Mouse (Mus musculus): ENCODE data around the gene Mpeg1. TPM values are rescaled to one million over a fixed set of nuclear protein-coding genes. Genes with fewer than 3 reads are reported as not detected.

Mpeg1 gene
- total and polyA plus RNA-seq, 3 experiments = 43.8 to 270 (median 68.0) TPM

DNA sequence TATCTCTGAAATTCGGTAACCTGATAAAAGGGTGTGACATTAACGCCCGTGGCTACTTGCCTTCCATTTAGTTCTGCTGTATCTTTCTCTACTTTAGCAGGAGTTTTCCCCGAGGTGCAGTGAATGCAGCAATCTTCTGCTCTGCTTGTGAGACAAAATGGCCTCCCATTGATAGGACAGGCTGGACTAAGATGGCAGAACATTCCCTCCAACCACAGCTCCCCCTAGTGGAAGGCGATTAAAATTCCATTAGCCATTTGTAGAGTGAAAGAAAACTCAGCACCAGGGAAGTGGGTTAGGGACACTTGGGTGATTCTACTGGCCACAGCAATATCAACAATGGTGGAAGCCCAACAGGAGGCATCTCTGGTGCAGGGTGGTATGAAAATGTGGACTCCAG lies 6.9 kb downstream of the Mpeg1 start:
- in situ Hi-C loops (cut with MboI; ENCODE audit: low pct_ligation_motif_present, low pct_unique_long_range_greater_than_20kb, low sequenced_read_pairs) = no loop called here
- H3K27me3 ChIP-seq (replicated peaks) = no peaks in the 10 kb centered on the region
- no peak overlapping the region for H3K9ac ChIP-seq (ENCODE audit: insufficient read depth, low read depth)
- DNase-seq (ENCODE audit: extremely low read depth) = peak; percentile 86
- peak overlapping the region; percentile 87; the same call in 1 of the 2 replicates for H3K4me2 ChIP-seq (ENCODE audit: insufficient read depth, low read depth, poor library complexity, severe bottlenecking)
- peaks cover 16 to 60% of the 10 kb centered on the region in 2 experiments for H3K4me1 ChIP-seq (ENCODE audit: control insufficient read depth in 1 of 2, insufficient read depth in 2 of 2)
- H3K4me3 ChIP-seq (replicated peaks in 1 of 3; ENCODE audit: low read depth in 2 of 3, low read length in 2 of 3, poor library complexity in 1 of 3) = no peak overlapping the region
- 0 out of 2 replicates have a peak, but pooled peaks have one; percentile 24 for TF ChIP-seq MAFK (IDR thresholded peaks at IDR 0.05; ENCODE audit: insufficient replicate concordance, low read length)
- TF ChIP-seq USF1 (IDR thresholded peaks at IDR 0.05; ENCODE audit: low read depth, low read length) = no peak
- TF ChIP-seq JUN (IDR thresholded peaks at IDR 0.05; ENCODE audit: insufficient read depth, low read depth, low read length) = no peak
- 0 out of 2 replicates have a peak, but pooled peaks have one; percentile 45 for TF ChIP-seq ZMIZ1 (IDR thresholded peaks at IDR 0.05; ENCODE audit: low read depth, low read length)
- peak; percentile 33; the same call in 1 of the 2 replicates for TF ChIP-seq IRF4 (IDR thresholded peaks at IDR 0.05; ENCODE audit: low read depth, low read length)
- no peak; the same call in 1 of the 2 replicates for TF ChIP-seq POLR2AphosphoS2 (IDR thresholded peaks at IDR 0.05; ENCODE audit: low read depth, low read length)
- no peak for TF ChIP-seq CHD1 (IDR thresholded peaks at IDR 0.05; ENCODE audit: low read depth, low read length)
- no peak for TF ChIP-seq SIN3A (IDR thresholded peaks at IDR 0.05; ENCODE audit: low read length)
- no peak for TF ChIP-seq TBP (conservative IDR thresholded peaks at IDR 0.05; ENCODE audit: low read depth, low read length)
- peak; percentile 83; the same call in 1 of the 2 replicates for TF ChIP-seq RCOR1 (conservative IDR thresholded peaks at IDR 0.05; ENCODE audit: low read depth, low read length)
- no peak for TF ChIP-seq PAX5 (IDR thresholded peaks at IDR 0.05; ENCODE audit: low read length)
- peak; percentile 62 for TF ChIP-seq SMC3 (IDR thresholded peaks at IDR 0.05; ENCODE audit: low read depth, low read length)
- peak; percentile 39; the same call in 1 of the 2 replicates for TF ChIP-seq TCF12 (IDR thresholded peaks at IDR 0.05; ENCODE audit: low read depth, low read length)
- TF ChIP-seq POLR2A (IDR thresholded peaks at IDR 0.05; ENCODE audit: low read depth, low read length) = no peak
- no peak; the same call in 1 of the 2 replicates for TF ChIP-seq MXI1 (IDR thresholded peaks at IDR 0.05; ENCODE audit: low read depth, low read length)
- TF ChIP-seq JUND (conservative IDR thresholded peaks at IDR 0.05; ENCODE audit: low read depth, low read length) = peak; percentile 18; the same call in 1 of the 2 replicates
- 0 out of 2 replicates have a peak, but pooled peaks have one; percentile 10 for TF ChIP-seq NELFE (IDR thresholded peaks at IDR 0.05; ENCODE audit: low read depth, low read length)
- TF ChIP-seq MYC (IDR thresholded peaks at IDR 0.05; ENCODE audit: low read depth, low read length) = no peak
- TF ChIP-seq RAD21 (IDR thresholded peaks at IDR 0.05; ENCODE audit: low read depth, low read length) = peak; percentile 31
- TF ChIP-seq ZC3H11A (IDR thresholded peaks at IDR 0.05; ENCODE audit: low read depth, low read length) = peak; percentile 90
- no peak for TF ChIP-seq UBTF (IDR thresholded peaks at IDR 0.05; ENCODE audit: low read depth, low read length)
- TF ChIP-seq ELF1 (IDR thresholded peaks at IDR 0.05; ENCODE audit: low read depth, low read length) = 0 out of 2 replicates have a peak, but pooled peaks have one; percentile 13
- TF ChIP-seq ETS1 (conservative IDR thresholded peaks at IDR 0.05; ENCODE audit: low read depth, low read length) = no peak
- no peak for TF ChIP-seq MAX (IDR thresholded peaks at IDR 0.05; ENCODE audit: low read length)
- TF ChIP-seq KAT2A (IDR thresholded peaks at IDR 0.05; ENCODE audit: insufficient replicate concordance, low read length) = no peak
- no peak for TF ChIP-seq USF2 (conservative IDR thresholded peaks at IDR 0.05; ENCODE audit: low read depth, low read length)
- no peak for TF ChIP-seq E2F4 (IDR thresholded peaks at IDR 0.05; ENCODE audit: insufficient replicate concordance, low read depth, low read length)
- TF ChIP-seq ZKSCAN1 (IDR thresholded peaks at IDR 0.05; ENCODE audit: borderline replicate concordance, low read depth, low read length) = no peak
- peak; percentile 51 for TF ChIP-seq HCFC1 (IDR thresholded peaks at IDR 0.05; ENCODE audit: low read depth, low read length)
- peak; percentile 76 to 77 for TF ChIP-seq CTCF (conservative IDR thresholded peaks at IDR 0.05 in 1 of 2, IDR thresholded peaks at IDR 0.05 in 1 of 2; ENCODE audit: low read depth in 2 of 2, low read length in 2 of 2)
- TF ChIP-seq CHD2 (IDR thresholded peaks at IDR 0.05; ENCODE audit: low read length) = no peak
- TF ChIP-seq MAZ (IDR thresholded peaks at IDR 0.05; ENCODE audit: low read depth, low read length) = no peak
- TF ChIP-seq MEF2A (IDR thresholded peaks at IDR 0.05; ENCODE audit: borderline replicate concordance, low read depth, low read length) = 0 out of 2 replicates have a peak, but pooled peaks have one; percentile 22
- peak; percentile 45; the same call in 1 of the 2 replicates for TF ChIP-seq EP300 (IDR thresholded peaks at IDR 0.05; ENCODE audit: low read length)
- 0 out of 2 replicates have a peak, but pooled peaks have one; percentile 29 for TF ChIP-seq BHLHE40 (IDR thresholded peaks at IDR 0.05; ENCODE audit: low read depth, low read length)
- peak; percentile 72 for TF ChIP-seq NRF1 (IDR thresholded peaks at IDR 0.05; ENCODE audit: low read depth, low read length)
- no peak for TF ChIP-seq GABPA (IDR thresholded peaks at IDR 0.05; ENCODE audit: insufficient replicate concordance, low read depth, low read length)
- TF ChIP-seq ZNF384 (IDR thresholded peaks at IDR 0.05; ENCODE audit: low read depth, low read length) = no peak
- peaks cover 34% of the 10 kb centered on the region for H3K79me2 ChIP-seq (replicated peaks; ENCODE audit: control insufficient read depth, extremely low read depth, insufficient read depth, poor library complexity, severe bottlenecking)
- no peaks in the 10 kb centered on the region for H3K9me3 ChIP-seq (replicated peaks; ENCODE audit: low read length)
- dilution Hi-C loops (cut with MboI; ENCODE audit: extremely low pct_ligation_motif_present, extremely low pct_unique_long_range_greater_than_20kb, low sequenced_read_pairs) = no loop called here
- peak overlapping the region; percentile 87 for H3K27ac ChIP-seq (ENCODE audit: insufficient read depth, low read depth)
- H3K36me3 ChIP-seq (replicated peaks in 1 of 2; ENCODE audit: control insufficient read depth in 1 of 2, insufficient read depth in 1 of 2, low read length in 1 of 2) = peaks cover 20 to 70% of the 10 kb centered on the region in 2 experiments
